ENCODE assay signal across 17 mouse cellular contexts in the genomic region with DNA sequence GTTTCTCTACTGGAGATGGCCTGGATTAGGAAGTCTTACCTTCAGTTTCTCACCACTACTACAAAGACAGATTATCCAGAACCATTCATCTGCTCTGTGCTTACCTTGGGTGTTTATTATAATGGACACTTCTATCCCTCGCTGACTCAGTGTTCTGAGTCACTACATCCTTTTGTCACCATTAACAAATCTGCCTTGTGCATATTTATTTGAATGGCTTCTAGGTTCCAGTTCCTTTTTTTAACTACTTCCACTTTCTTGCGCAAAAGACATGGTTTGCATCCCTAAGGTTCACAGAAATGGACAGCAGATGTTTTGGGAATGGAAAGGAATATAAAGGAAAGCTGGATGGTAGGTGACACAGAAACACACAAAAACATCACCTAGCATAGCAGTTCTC. TPM values are rescaled to one million over a fixed set of nuclear protein-coding genes. Genes with fewer than 3 reads are reported as not detected.
DNase-seq lines count a peak whose midpoint lies in the region; ATAC-seq and TF ChIP-seq lines count a peak whose summit lies in the region.
"Had no signal": no experiment of that assay in that cellular context is flagged by ENCODE, and none has a peak within 500 bp of the region (broad histone marks: within the 10 kb centered on the region; RNA-seq: fewer than 3 reads in every experiment).

No protein-coding gene starts in this region.

- DNase-seq in liver, adult 2 months (ENCODE audit: extremely low read depth, low read depth, low spot score): peak; percentile 7
- DNase-seq in liver, postnatal 0 days: no peak
- no peak for DNase-seq in frontal cortex, adult 2 months (ENCODE audit: extremely low spot score in 1 of 2, low spot score in 1 of 2)
- DNase-seq in thymus, postnatal 36 days: no peak
- no peak for DNase-seq in ovary, postnatal 36 days (ENCODE audit: low spot score)
- DNase-seq: adrenal gland, adult 8-10 months; cerebellum, adult 11-12 months; cerebellum, adult 9-10 months; cerebellum, postnatal 36 days; heart, postnatal 36 days had no signal

- ATAC-seq in liver, postnatal 0 days: no peak
- ATAC-seq in monocyte, adult 5-6 weeks (replicated peaks; ENCODE audit: insufficient number of reproducible peaks, low FRiP score, low TSS enrichment, poor library complexity, severe bottlenecking): peak; percentile 57
- ATAC-seq: forebrain, embryonic 13.5 days had no signal

- H3K36me3 ChIP-seq in liver, adult 2 months (ENCODE audit: control insufficient read depth, insufficient read depth, low read length): no peaks in the 10 kb centered on the region
- no peaks in the 10 kb centered on the region for H3K36me3 ChIP-seq in liver, postnatal 0 days (replicated peaks; ENCODE audit: insufficient read depth, low read length)
- no peaks in the 10 kb centered on the region for H3K36me3 ChIP-seq in macrophage (ENCODE audit: inconsistent target)
- H3K36me3 ChIP-seq: embryonic facial prominence, embryonic 10.5 days; G1E; heart, embryonic 12.5 days; hindbrain, embryonic 15.5 days had no signal

- no peak overlapping the region for H3K4me2 ChIP-seq in liver, postnatal 0 days (ENCODE audit: low read depth, low read length)
- H3K4me2 ChIP-seq: forebrain, embryonic 13.5 days; heart, embryonic 12.5 days; hindbrain, embryonic 15.5 days had no signal

- H3K79me2 ChIP-seq in liver, adult 2 months (ENCODE audit: control insufficient read depth, insufficient read depth, low read length): no peaks in the 10 kb centered on the region
- H3K79me2 ChIP-seq in macrophage (ENCODE audit: inconsistent target): no peaks in the 10 kb centered on the region

- no peaks in the 10 kb centered on the region for H3K4me1 ChIP-seq in liver, adult 2 months (ENCODE audit: control insufficient read depth, insufficient read depth, low read length)
- no peaks in the 10 kb centered on the region for H3K4me1 ChIP-seq in liver, postnatal 0 days (ENCODE audit: insufficient read depth)
- H3K4me1 ChIP-seq: forebrain, embryonic 13.5 days; hindbrain, embryonic 15.5 days had no signal

- no peaks in the 10 kb centered on the region for H3K9me3 ChIP-seq in liver, postnatal 0 days (ENCODE audit: low read length)
- H3K9me3 ChIP-seq: embryonic facial prominence, embryonic 10.5 days; forebrain, embryonic 13.5 days; heart, embryonic 12.5 days; hindbrain, embryonic 15.5 days had no signal

- TF ChIP-seq EP300 in liver, postnatal 0 days (IDR thresholded peaks at IDR 0.05; ENCODE audit: low read depth): no peak

- H3K27me3 ChIP-seq in liver, adult 2 months (ENCODE audit: control insufficient read depth, insufficient read depth, low read length): 0 out of 2 replicates have a peak, but pooled peaks cover 3% of the 10 kb centered on the region
- H3K27me3 ChIP-seq in liver, postnatal 0 days (ENCODE audit: insufficient read depth, low read length): no peaks in the 10 kb centered on the region
- H3K27me3 ChIP-seq: forebrain, embryonic 13.5 days; heart, embryonic 12.5 days; hindbrain, embryonic 15.5 days had no signal

- TF ChIP-seq CTCF in liver, adult 2 months (IDR thresholded peaks at IDR 0.05; ENCODE audit: low read depth, low read length): no peak
- TF ChIP-seq CTCF in liver, postnatal 0 days (IDR thresholded peaks at IDR 0.05; ENCODE audit: low read depth): no peak

- no peak overlapping the region for H3K9ac ChIP-seq in liver, adult 2 months (ENCODE audit: low read depth, low read length)
- no peak overlapping the region for H3K9ac ChIP-seq in liver, postnatal 0 days (replicated peaks)
- H3K9ac ChIP-seq: forebrain, embryonic 13.5 days; heart, embryonic 12.5 days; hindbrain, embryonic 15.5 days had no signal

- no peak for TF ChIP-seq POLR2A in liver, adult 2 months (IDR thresholded peaks at IDR 0.05; ENCODE audit: extremely low read depth, insufficient read depth, low read length)

- no peak overlapping the region for H3K4me3 ChIP-seq in liver, adult 2 months (ENCODE audit: insufficient read depth, low read depth, low read length)
- H3K4me3 ChIP-seq in liver, postnatal 0 days (ENCODE audit: low read depth, low read length): no peak overlapping the region
- no peak overlapping the region for H3K4me3 ChIP-seq in macrophage (ENCODE audit: inconsistent target)
- H3K4me3 ChIP-seq: embryonic facial prominence, embryonic 10.5 days; forebrain, embryonic 13.5 days; heart, embryonic 12.5 days; hindbrain, embryonic 15.5 days had no signal

- no peak overlapping the region for H3K27ac ChIP-seq in liver, adult 2 months (replicated peaks; ENCODE audit: insufficient read depth, low read depth, low read length)
- no peak overlapping the region for H3K27ac ChIP-seq in liver, postnatal 0 days (ENCODE audit: low read depth)
- peak overlapping the region; percentile 45 for H3K27ac ChIP-seq in macrophage
- H3K27ac ChIP-seq: embryonic facial prominence, embryonic 10.5 days; forebrain, embryonic 13.5 days; hindbrain, embryonic 15.5 days had no signal

- 84% methylated on average over 2 of the region's 2 CpGs for whole genome bisulfite sequencing in liver, adult 2 months
- 43% methylated on average over 2 of the region's 2 CpGs for WGBS in liver, postnatal 0 days (ENCODE audit: insufficient replicate concordance)
- 0% methylated on average over 2 of the region's 2 CpGs for WGBS in macrophage (ENCODE audit: missing documents)

RNA-seq across cellular contexts. Expression of a gene that starts 27.0 kb away (rescaled TPM):
- 0.55 and 1.4 TPM in 2 replicates for total RNA-seq in liver, adult 2 months (2014; rRNA removed)
- 0.02 and 0.10 TPM in 2 replicates for polyA plus RNA-seq in liver, adult 2 months (2012; rRNA removed)
- 0.13 and 0.31 TPM in 2 replicates for polyA plus RNA-seq in liver, postnatal 0 days (2015; fragmentation: Nextera tagmentation; extraction: Ambion mirVana)
- total RNA-seq in macrophage (2018; cell fraction: chromatin; rRNA removed): 10 to 100 TPM in 8 of 26 experiments, 1 to 10 TPM in 18; 1.5 to 31.7 (median 7.6) TPM
- total RNA-seq in macrophage (2018; cell fraction: cytosol; rRNA removed): 10 to 100 TPM in 6 of 26 experiments, 1 to 10 TPM in 20; 1.7 to 17.0 (median 6.5) TPM
- 10 to 100 TPM in 18 of 26 experiments, 1 to 10 TPM in 8; 5.1 to 28.8 (median 12.8) TPM for total RNA-seq in macrophage (2018; cell fraction: nucleus; rRNA removed)
- polyA plus RNA-seq in macrophage (2018): 5.1 to 6.7 TPM (median 6.4 TPM) in 3 replicates
- 19.4 to 25.6 TPM (median 21.6 TPM) in 3 replicates for total RNA-seq in monocyte, adult 5-6 weeks (2017)
- 9.9 and 10.0 TPM in 2 replicates for polyA plus RNA-seq in frontal cortex, adult 2 months (2012; rRNA removed)
- polyA plus RNA-seq: G1E had no signal
